Mouse (Mus musculus) bone marrow, adult 2 months (tissue): Measurements from ENCODE around the gene Zdhhc25. TPM values are rescaled to one million over a fixed set of nuclear protein-coding genes. Genes with fewer than 3 reads are reported as not detected.

ENCODE experiments used
- H3K27ac ChIP-seq: fragments of 200-500 bp; 2 replicates; pipeline ENCODE4 v1.5.1; 2012; ENCODE audit warnings: low read depth, mild to moderate bottlenecking, control low read depth, inconsistent platforms, low read length; ENCODE audit not compliant: control insufficient read depth, poor library complexity, insufficient read depth
- H3K4me1 ChIP-seq: fragments of 200-500 bp; 2 replicates; pipeline ENCODE4 v1.6.1; 2011; ENCODE audit warnings: low read length; ENCODE audit not compliant: control insufficient read depth, insufficient read depth
- H3K4me3 ChIP-seq: fragments of 200-500 bp; replicated peaks from 2 replicates; pipeline ENCODE3; 2011; ENCODE audit warnings: mild to moderate bottlenecking, low read depth, low read length, control low read depth; ENCODE audit not compliant: control insufficient read depth
- CTCF ChIP-seq: fragments of 200-500 bp; IDR thresholded peaks from 2 replicates; pipeline ENCODE4 v1.5.1; 2011; ENCODE audit warnings: low read length, control low read depth; ENCODE audit not compliant: control insufficient read depth, insufficient read depth
- POLR2A ChIP-seq: fragments of 200-500 bp; IDR thresholded peaks from 2 replicates; pipeline ENCODE4 v1.6.1; 2011; ENCODE audit warnings: low read depth, mild to moderate bottlenecking, control low read depth, low read length, borderline replicate concordance; ENCODE audit not compliant: control insufficient read depth
- WGBS: fragments of 180-500 bp; shearing (Covaris S2); methylation state at CpG from one replicate; pipeline ENCODE4 v1.1.7; 2018; 5-methylcytosine and 5-hydroxymethylcytosine counted together
- polyA plus RNA-seq: library from polyadenylated mRNA; stranded (reverse); fragments of >200 nt; gene quantifications from 2 replicates; pipeline ENCODE4 v1.2.4, GENCODE M21; 2011; ENCODE audit warnings: low replicate concordance; ENCODE audit not compliant: missing spikeins, insufficient read depth, insufficient read length

The Zdhhc25 gene
- polyA plus RNA-seq, 1 experiment, result not detected

DNA sequence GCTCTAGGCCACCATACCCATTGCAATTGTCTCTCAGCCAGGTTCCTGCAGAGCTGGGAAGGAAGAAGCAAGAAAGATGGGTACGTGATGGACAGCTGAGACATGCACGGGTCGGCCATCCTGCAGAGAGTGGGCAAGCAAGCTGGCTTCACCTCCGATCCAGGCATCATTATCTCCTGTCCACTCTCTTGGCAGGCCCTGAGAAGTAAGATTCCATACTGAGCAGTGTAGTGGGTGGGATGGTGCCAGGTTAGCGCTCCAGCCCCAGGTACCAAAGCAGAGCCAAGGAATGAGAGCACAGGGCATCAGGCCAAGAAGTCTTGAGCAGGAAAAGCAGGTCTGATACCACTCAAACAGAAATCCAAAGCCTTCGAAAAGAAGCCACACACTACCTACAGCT is 20.6 kb upstream of the Zdhhc25 start:
- no peak overlapping the region for H3K4me3 ChIP-seq
- 83% methylated on average over 6 of the region's 6 CpGs for WGBS

DNA sequence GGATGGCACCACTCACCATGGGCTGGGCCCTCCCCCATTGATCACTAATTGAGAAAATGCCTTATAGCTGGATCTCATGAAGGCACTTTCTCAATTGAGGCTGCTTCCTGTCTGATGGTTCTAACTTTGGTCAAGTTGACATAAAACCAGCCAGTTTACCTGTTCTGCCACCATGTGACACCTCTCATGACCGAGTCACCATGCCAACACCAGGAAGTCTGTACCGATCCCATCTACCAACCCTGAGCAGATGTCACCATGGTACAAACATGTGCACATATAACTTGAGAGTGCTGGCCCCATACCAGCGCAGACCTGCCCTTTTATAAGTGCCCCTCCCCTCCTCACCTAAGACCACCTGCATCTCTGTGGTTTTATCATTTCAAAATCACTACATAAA is 2.4 kb downstream of the Zdhhc25 start:
- WGBS, result 82% methylated on average over 3 of the region's 3 CpGs
- Histone ChIP-seq H3K4me1 (no peaks in the 10 kb centered on the region), H3K4me3 (no peak overlapping the region), H3K27ac (no peak overlapping the region)
- TF ChIP-seq CTCF (no peak), POLR2A (no peak)

More for the DNA sequence above, 20.6 kb upstream of the Zdhhc25 start:
- Histone ChIP-seq H3K4me1 (no peaks in the 10 kb centered on the region), H3K27ac (no peak overlapping the region)
- TF ChIP-seq POLR2A, result no peak
- no peak for TF ChIP-seq CTCF

DNA sequence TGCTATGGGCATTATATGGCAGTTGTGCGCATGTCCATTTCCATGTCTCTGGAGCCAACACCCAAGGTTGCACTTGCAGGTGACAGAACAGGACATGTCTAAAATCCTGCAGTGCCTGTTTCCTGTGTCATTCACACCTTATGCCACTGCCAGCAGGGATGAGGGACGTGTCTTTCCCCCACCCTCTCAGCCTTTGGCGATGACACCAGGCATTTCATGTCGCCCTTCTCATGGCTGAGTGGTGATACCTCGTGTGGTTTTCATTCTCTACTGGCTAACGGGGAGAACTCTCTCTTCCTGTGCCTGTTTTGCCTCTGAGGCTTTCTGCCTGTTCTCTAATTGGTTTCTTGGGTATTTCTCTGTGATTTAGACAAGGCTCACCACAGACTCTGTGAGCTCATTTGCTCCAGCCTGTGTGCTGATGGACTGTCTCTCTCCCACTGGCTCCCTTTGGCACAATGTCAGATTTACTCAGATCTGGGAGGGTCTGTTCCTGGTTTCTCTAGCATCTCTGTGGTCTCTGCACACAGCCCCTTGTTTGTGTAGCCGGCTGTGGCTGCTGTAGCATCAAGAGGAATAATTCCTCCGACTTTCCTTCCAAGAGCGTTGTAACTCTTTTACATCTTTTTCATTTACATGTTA is 3.1 kb downstream of the Zdhhc25 start:
- 70% methylated on average over 9 of the region's 9 CpGs for WGBS
- TF ChIP-seq CTCF, result no peak
- no peak for TF ChIP-seq POLR2A
- H3K27ac ChIP-seq, result no peak overlapping the region
- no peak overlapping the region for H3K4me3 ChIP-seq
- no peaks in the 10 kb centered on the region for H3K4me1 ChIP-seq

DNA sequence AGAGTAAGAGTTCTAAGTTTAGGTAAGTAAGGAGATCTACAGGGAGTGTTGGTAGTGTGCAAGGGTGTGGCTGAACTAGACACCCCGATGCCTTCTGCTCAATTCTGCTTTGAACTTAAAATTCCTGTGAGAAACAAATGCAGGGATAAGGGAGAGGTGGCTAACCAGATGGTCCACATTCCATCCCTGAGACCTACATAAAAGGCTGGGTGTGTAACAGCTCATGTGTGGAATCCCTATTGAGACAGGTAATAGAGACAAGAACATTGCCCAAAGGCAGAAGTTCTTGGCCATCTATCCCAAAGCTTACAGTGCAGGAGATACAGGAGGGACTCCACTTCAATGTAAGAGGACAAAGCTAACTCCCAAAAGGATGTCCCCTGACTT is 3.6 kb downstream of the Zdhhc25 start:
- 83% methylated on average over 1 of the region's 1 CpGs for WGBS
- H3K4me1 ChIP-seq, result no peaks in the 10 kb centered on the region
- no peak overlapping the region for H3K4me3 ChIP-seq
- H3K27ac ChIP-seq, result no peak overlapping the region
- no peak for TF ChIP-seq CTCF
- TF ChIP-seq POLR2A, result no peak

DNA sequence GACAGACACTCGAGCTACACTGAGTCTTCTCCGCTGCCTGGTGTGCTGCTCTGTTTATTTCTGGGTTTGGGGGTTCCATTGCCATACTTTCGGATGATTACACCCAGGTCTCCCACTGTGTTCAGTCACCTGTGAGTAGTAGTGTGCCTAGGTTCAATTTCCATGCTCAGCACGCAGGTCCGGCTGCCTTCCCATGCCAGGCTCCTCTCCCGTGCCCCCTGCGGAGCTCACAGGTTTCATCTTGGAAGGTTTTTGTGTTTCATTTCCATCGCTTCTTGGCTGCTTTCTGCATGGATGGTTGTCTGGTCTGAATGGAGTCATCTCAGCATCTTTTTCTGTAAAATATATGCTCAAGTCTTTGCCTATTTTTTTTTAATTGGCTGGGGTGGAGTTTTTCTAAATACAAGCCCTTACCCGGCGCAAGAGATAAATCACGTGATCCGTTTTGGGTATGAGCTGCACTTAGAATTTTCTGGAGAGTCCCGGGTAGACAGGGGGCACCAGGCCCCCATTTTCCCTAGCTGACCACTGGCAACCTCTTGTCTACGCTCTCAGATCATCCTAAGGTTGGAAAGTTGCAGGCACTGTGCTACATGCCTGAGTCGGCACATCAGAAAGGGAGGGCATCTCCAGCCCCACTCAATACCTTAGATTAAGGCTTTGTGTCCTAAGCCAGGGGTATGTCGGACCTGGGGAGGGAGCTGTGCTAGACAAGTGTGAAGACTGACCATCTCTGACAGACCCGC is 4.7 kb downstream of the Zdhhc25 start:
- H3K4me1 ChIP-seq, result no peaks in the 10 kb centered on the region
- H3K27ac ChIP-seq, result no peak overlapping the region
- WGBS, result 77% methylated on average over 17 of the region's 17 CpGs
- H3K4me3 ChIP-seq, result no peak overlapping the region
- no peak for TF ChIP-seq POLR2A
- TF ChIP-seq CTCF, result no peak

DNA sequence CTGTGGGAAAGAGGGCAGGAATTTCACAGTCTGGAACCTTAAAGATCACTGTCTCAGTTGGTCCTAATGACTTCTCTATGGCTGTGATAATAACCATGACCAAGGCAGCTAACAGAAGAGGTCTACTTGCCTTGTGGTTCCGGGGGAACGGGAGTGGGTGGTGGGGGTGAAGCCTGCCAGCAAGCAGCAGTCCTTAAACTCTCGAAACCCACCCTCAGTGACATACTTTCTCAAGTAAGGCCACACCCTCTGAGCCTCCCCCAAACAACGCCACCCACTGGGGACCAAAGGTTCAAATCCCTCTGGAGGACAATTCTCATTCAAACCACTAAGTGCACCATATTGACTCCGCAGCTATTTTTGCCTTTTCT is 5.3 kb downstream of the Zdhhc25 start:
- no peaks in the 10 kb centered on the region for H3K4me1 ChIP-seq
- no peak overlapping the region for H3K27ac ChIP-seq
- 75% methylated on average over 5 of the region's 5 CpGs for WGBS
- no peak overlapping the region for H3K4me3 ChIP-seq
- TF ChIP-seq CTCF (no peak), POLR2A (no peak)

DNA sequence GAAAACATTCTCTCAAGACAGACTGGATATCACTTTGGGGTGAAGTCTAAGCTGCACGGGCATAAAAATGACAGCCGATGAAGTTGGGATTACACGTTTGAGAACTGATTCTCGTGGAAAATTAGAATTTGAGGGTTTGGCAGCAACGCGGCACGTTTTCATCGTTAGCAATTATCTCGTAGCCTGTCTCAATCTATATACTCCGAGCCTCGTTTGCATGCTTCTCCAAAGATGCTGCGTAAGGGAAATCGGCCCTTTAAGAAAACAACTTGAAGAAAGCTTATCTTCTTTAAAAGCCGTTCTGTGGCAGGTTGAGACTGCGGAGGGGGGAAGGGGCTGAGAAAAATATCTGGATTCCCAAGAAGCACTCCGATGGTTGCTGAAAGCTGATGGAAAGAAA is 17.0 kb downstream of the Zdhhc25 start:
- Histone ChIP-seq H3K4me3 (no peak overlapping the region), H3K27ac (no peak overlapping the region), H3K4me1 (no peaks in the 10 kb centered on the region)
- 87% methylated on average over 16 of the region's 16 CpGs for WGBS
- TF ChIP-seq CTCF (no peak), POLR2A (no peak)

DNA sequence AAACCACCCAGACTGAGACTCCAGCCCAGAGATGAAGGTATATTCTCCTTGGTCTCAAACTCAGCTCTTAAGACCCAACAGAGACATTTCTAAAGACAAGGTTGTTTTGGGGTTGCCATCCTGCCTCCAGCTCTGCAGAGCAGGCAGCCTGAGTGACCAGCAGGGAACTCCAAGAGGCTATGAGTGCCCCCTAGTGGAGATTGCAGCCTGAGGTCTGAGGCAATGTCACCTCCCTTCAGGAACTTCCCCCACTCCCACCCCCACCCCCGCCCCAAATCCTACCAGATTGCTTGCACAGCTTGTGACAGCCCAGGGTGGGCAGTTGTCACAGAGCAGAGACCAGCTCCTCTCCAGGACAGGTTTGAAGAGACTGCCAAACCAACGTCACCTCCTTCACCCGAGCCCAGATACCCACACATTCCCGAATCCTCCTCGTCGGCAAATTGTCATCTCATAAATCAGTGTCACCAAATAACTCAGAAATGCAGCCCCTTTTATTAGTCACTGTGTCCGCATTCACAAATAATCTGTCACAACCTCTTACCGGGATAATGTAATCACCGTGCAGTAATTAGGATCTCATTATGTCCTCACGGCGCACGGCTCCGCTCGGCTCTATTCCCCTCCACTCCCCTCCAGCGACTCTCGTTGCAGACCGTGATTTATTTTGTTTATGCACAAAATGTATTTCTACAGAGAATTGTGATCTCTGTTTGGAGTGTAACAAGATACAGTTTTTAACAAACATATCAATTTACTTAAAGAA is 18.1 kb downstream of the Zdhhc25 start:
- no peak overlapping the region for H3K27ac ChIP-seq
- TF ChIP-seq POLR2A (no peak), CTCF (no peak)
- no peaks in the 10 kb centered on the region for H3K4me1 ChIP-seq
- WGBS, result 81% methylated on average over 17 of the region's 17 CpGs
- no peak overlapping the region for H3K4me3 ChIP-seq

DNA sequence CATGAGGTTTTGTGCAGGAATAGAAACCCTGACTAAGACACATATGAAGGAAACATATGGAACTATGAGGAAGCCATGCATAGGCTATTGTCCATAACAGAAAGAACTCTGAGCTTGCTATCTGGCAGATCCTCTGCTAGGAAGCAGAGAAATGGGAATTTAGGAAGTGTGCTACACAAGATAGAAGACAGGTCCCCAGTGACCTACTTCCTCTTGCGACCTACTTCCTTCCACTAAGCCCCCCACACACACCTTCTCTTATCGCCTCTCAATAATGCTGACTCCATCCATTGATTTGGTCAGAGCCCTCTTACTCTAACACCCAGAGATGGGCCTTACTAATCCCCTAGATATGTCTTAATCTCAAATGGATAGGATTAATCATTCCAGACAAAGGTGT is 19.9 kb downstream of the Zdhhc25 start:
- TF ChIP-seq CTCF (no peak), POLR2A (no peak)
- no peak overlapping the region for H3K4me3 ChIP-seq
- 51% methylated on average over 2 of the region's 2 CpGs for WGBS
- no peak overlapping the region for H3K27ac ChIP-seq
- no peaks in the 10 kb centered on the region for H3K4me1 ChIP-seq
